In genomic region chr16:45939436-45939835, GRCm38 (mm10) we compare ENCODE assay signal across 22 mouse cellular contexts. TPM values are rescaled to one million over a fixed set of nuclear protein-coding genes. Genes with fewer than 3 reads are reported as not detected.
DNase-seq lines count a peak whose midpoint lies in the region; ATAC-seq and TF ChIP-seq lines count a peak whose summit lies in the region.
"Had no signal": no experiment of that assay in that cellular context is flagged by ENCODE, and none has a peak within 500 bp of the region (broad histone marks: within the 10 kb centered on the region; RNA-seq: fewer than 3 reads in every experiment).

No protein-coding gene starts in this region.

- no peaks in the 10 kb centered on the region for H3K36me3 ChIP-seq in kidney, postnatal 0 days (ENCODE audit: insufficient read depth, low read length)
- H3K36me3 ChIP-seq in kidney, embryonic 14.5 days (ENCODE audit: control insufficient read depth, insufficient read depth, low read length) = no peaks in the 10 kb centered on the region
- no peaks in the 10 kb centered on the region for H3K36me3 ChIP-seq in lung, postnatal 0 days (ENCODE audit: insufficient read depth, low read length)
- H3K36me3 ChIP-seq in stomach, postnatal 0 days (ENCODE audit: control insufficient read depth, insufficient read depth, low read length) = no peaks in the 10 kb centered on the region
- H3K36me3 ChIP-seq: embryonic facial prominence, embryonic 12.5 days; hindbrain, embryonic 10.5 days; limb, embryonic 15.5 days; neural tube, embryonic 15.5 days; stomach, embryonic 15.5 days had no signal

- ATAC-seq in kidney, postnatal 0 days (replicated peaks; ENCODE audit: low FRiP score, low read depth) = no peak
- ATAC-seq in kidney, embryonic 14.5 days (ENCODE audit: low FRiP score, low TSS enrichment) = no peak
- no peak for ATAC-seq in lung, postnatal 0 days
- no peak for ATAC-seq in stomach, postnatal 0 days (ENCODE audit: low FRiP score, low TSS enrichment)
- ATAC-seq: forebrain, embryonic 14.5 days; inflammation-experienced regulatory T-cells, adult 6 months had no signal

- no peak for TF ChIP-seq EP300 in lung, postnatal 0 days (IDR thresholded peaks at IDR 0.05)
- no peak for TF ChIP-seq EP300 in stomach, postnatal 0 days (optimal IDR thresholded peaks at IDR 0.05)

- no peak overlapping the region for H3K4me2 ChIP-seq in kidney, postnatal 0 days (ENCODE audit: low read length)
- H3K4me2 ChIP-seq in kidney, embryonic 14.5 days (replicated peaks; ENCODE audit: low read depth, low read length) = no peak overlapping the region
- H3K4me2 ChIP-seq in lung, postnatal 0 days (replicated peaks; ENCODE audit: low read depth, low read length) = no peak overlapping the region
- H3K4me2 ChIP-seq in stomach, postnatal 0 days (replicated peaks; ENCODE audit: low read depth) = no peak overlapping the region
- H3K4me2 ChIP-seq: embryonic facial prominence, embryonic 12.5 days; limb, embryonic 15.5 days; neural tube, embryonic 15.5 days; stomach, embryonic 15.5 days had no signal

- H3K27ac ChIP-seq in kidney, postnatal 0 days = no peak overlapping the region
- H3K27ac ChIP-seq in kidney, embryonic 14.5 days (ENCODE audit: low read depth, low read length) = no peak overlapping the region
- no peak overlapping the region for H3K27ac ChIP-seq in lung, postnatal 0 days (ENCODE audit: low read length)
- H3K27ac ChIP-seq in stomach, postnatal 0 days (replicated peaks) = no peak overlapping the region
- H3K27ac ChIP-seq: embryonic facial prominence, embryonic 12.5 days; hindbrain, embryonic 10.5 days; limb, embryonic 15.5 days; neural tube, embryonic 15.5 days; stomach, embryonic 15.5 days had no signal

- H3K4me3 ChIP-seq in kidney, postnatal 0 days (replicated peaks; ENCODE audit: low read depth, low read length) = no peak overlapping the region
- H3K4me3 ChIP-seq in kidney, embryonic 14.5 days (ENCODE audit: low read length) = no peak overlapping the region
- H3K4me3 ChIP-seq in lung, postnatal 0 days (ENCODE audit: low read depth, low read length) = no peak overlapping the region
- no peak overlapping the region for H3K4me3 ChIP-seq in stomach, postnatal 0 days (ENCODE audit: low read depth, low read length)
- H3K4me3 ChIP-seq: embryonic facial prominence, embryonic 12.5 days; erythroblast, embryonic 14.5 days; hindbrain, embryonic 10.5 days; limb, embryonic 15.5 days; myocyte; neural tube, embryonic 15.5 days; stomach, embryonic 15.5 days had no signal

- peak; percentile 43; the same call in 1 of the 2 replicates for TF ChIP-seq CTCF in kidney, postnatal 0 days (IDR thresholded peaks at IDR 0.05; ENCODE audit: low read depth)
- peak; percentile 36; the same call in 1 of the 2 replicates for TF ChIP-seq CTCF in lung, postnatal 0 days (IDR thresholded peaks at IDR 0.05)
- peak; percentile 41 for TF ChIP-seq CTCF in stomach, postnatal 0 days (IDR thresholded peaks at IDR 0.05; ENCODE audit: low read depth)

- no peak for DNase-seq in kidney, postnatal 0 days (ENCODE audit: low spot score)
- no peak for DNase-seq in lung, postnatal 0 days (ENCODE audit: low spot score)
- DNase-seq in lung, postnatal 25 days (ENCODE audit: low spot score) = no peak
- peak; percentile 43 for DNase-seq in R1 (ENCODE audit: low read depth, low spot score)
- no peak for DNase-seq in stomach, postnatal 0 days (ENCODE audit: low spot score)
- no peak for DNase-seq in adrenal gland, adult (ENCODE audit: inconsistent age in 2 of 2, low spot score in 1 of 2)
- DNase-seq: adrenal gland, postnatal 10 days; cerebellum, adult 9-11 months; gastrocnemius, postnatal 14 days; layer of hippocampus, postnatal 36 days; midbrain, embryonic 14.5 days; right cerebral cortex, postnatal 14 days had no signal

- no peak overlapping the region for H3K9ac ChIP-seq in kidney, postnatal 0 days (ENCODE audit: low read depth, low read length)
- H3K9ac ChIP-seq in kidney, embryonic 14.5 days (ENCODE audit: low read depth, low read length) = no peak overlapping the region
- no peak overlapping the region for H3K9ac ChIP-seq in lung, postnatal 0 days (replicated peaks; ENCODE audit: low read depth)
- H3K9ac ChIP-seq in stomach, postnatal 0 days (ENCODE audit: low read length) = no peak overlapping the region
- H3K9ac ChIP-seq: embryonic facial prominence, embryonic 12.5 days; limb, embryonic 15.5 days; neural tube, embryonic 15.5 days; stomach, embryonic 15.5 days had no signal

- H3K27me3 ChIP-seq in kidney, postnatal 0 days (ENCODE audit: insufficient read depth, low read length) = no peaks in the 10 kb centered on the region
- no peaks in the 10 kb centered on the region for H3K27me3 ChIP-seq in kidney, embryonic 14.5 days (ENCODE audit: control insufficient read depth, insufficient read depth, low read length)
- no peaks in the 10 kb centered on the region for H3K27me3 ChIP-seq in lung, postnatal 0 days (replicated peaks; ENCODE audit: insufficient read depth, low read length)
- no peaks in the 10 kb centered on the region for H3K27me3 ChIP-seq in stomach, postnatal 0 days (ENCODE audit: control insufficient read depth, insufficient read depth, low read length)
- H3K27me3 ChIP-seq: embryonic facial prominence, embryonic 12.5 days; limb, embryonic 15.5 days; neural tube, embryonic 15.5 days; stomach, embryonic 15.5 days had no signal

- peaks cover 4% of the 10 kb centered on the region; the same call in 1 of the 2 replicates for H3K4me1 ChIP-seq in kidney, postnatal 0 days (replicated peaks; ENCODE audit: insufficient read depth, low read length)
- H3K4me1 ChIP-seq in kidney, embryonic 14.5 days (ENCODE audit: control insufficient read depth, insufficient read depth, low read length) = peaks cover 7% of the 10 kb centered on the region; the same call in 1 of the 2 replicates
- H3K4me1 ChIP-seq in lung, postnatal 0 days (ENCODE audit: insufficient read depth, low read depth, low read length) = no peaks in the 10 kb centered on the region
- no peaks in the 10 kb centered on the region for H3K4me1 ChIP-seq in stomach, postnatal 0 days (replicated peaks; ENCODE audit: control insufficient read depth, insufficient read depth)
- H3K4me1 ChIP-seq: neural tube, embryonic 15.5 days had no signal

- 98% methylated on average over 3 of the region's 3 CpGs for WGBS in kidney, postnatal 0 days
- WGBS in kidney, embryonic 14.5 days = 92% methylated on average over 3 of the region's 3 CpGs
- 97% methylated on average over 3 of the region's 3 CpGs for WGBS in lung, postnatal 0 days
- WGBS in stomach, postnatal 0 days = 94% methylated on average over 3 of the region's 3 CpGs

- no peaks in the 10 kb centered on the region for H3K9me3 ChIP-seq in kidney, postnatal 0 days (replicated peaks; ENCODE audit: low read length)
- no peaks in the 10 kb centered on the region for H3K9me3 ChIP-seq in kidney, embryonic 14.5 days (ENCODE audit: control insufficient read depth, low read length)
- H3K9me3 ChIP-seq in lung, postnatal 0 days (ENCODE audit: low read length) = no peaks in the 10 kb centered on the region
- H3K9me3 ChIP-seq in stomach, postnatal 0 days (ENCODE audit: control insufficient read depth, low read length) = 0 out of 2 replicates have a peak, but pooled peaks cover 2% of the 10 kb centered on the region
- H3K9me3 ChIP-seq: embryonic facial prominence, embryonic 12.5 days; hindbrain, embryonic 10.5 days; limb, embryonic 15.5 days; neural tube, embryonic 15.5 days; stomach, embryonic 15.5 days had no signal

RNA-seq across cellular contexts. Expression of gene Phldb2, which starts 14.0 kb away (rescaled TPM):
- 74.2 and 84.0 TPM in 2 replicates for polyA plus RNA-seq in kidney, postnatal 0 days (2015; fragmentation: Nextera tagmentation; extraction: Ambion mirVana)
- polyA plus RNA-seq in kidney, embryonic 14.5 days (2014; fragmentation: Nextera tagmentation; extraction: Ambion mirVana) = 48.1 and 79.3 TPM in 2 replicates
- polyA plus RNA-seq in lung, postnatal 0 days (2015; fragmentation: Nextera tagmentation; extraction: Ambion mirVana) = 54.2 and 66.7 TPM in 2 replicates
- 9.7 and 13.2 TPM in 2 replicates for polyA plus RNA-seq in stomach, postnatal 0 days (2015; fragmentation: Nextera tagmentation; extraction: Ambion mirVana)
